Mouse (Mus musculus) brown adipose tissue, adult 24 weeks (tissue): ENCODE data around the gene Cep131. TPM values are rescaled to one million over a fixed set of nuclear protein-coding genes. Genes with fewer than 3 reads are reported as not detected.

Experiments
- H3K27ac ChIP-seq: fragments of 200-500 bp; replicated peaks from 2 replicates; pipeline ENCODE4 v1.5.1; 2012; ENCODE audit warnings: low read depth, mild to moderate bottlenecking, low read length
- H3K4me1 ChIP-seq: fragments of 200-500 bp; 2 replicates; pipeline ENCODE4 v1.6.1; 2012; ENCODE audit warnings: low read length, mixed read lengths; ENCODE audit not compliant: control insufficient read depth, insufficient read depth, insufficient read length
- H3K4me3 ChIP-seq: fragments of 200-500 bp; 2 replicates; pipeline ENCODE4 v1.5.1; 2012; ENCODE audit warnings: low read depth, mild to moderate bottlenecking, low read length, moderate library complexity; ENCODE audit not compliant: insufficient read depth
- polyA plus RNA-seq: library from polyadenylated mRNA; stranded (reverse); fragments of >200 nt; gene quantifications from 2 replicates; pipeline ENCODE4 v1.2.4, GENCODE M21; 2012; ENCODE audit not compliant: missing spikeins, insufficient read depth, insufficient read length

Gene Cep131
- polyA plus RNA-seq, 1 experiment: 3.0 TPM

- Histone ChIP-seq H3K27ac (no peak overlapping the region), H3K4me1 (no peaks in the 10 kb centered on the region), H3K4me3 (no peak overlapping the region)
These were observed 15.6 kb downstream of the Cep131 start for GRCm38 (mm10) chr11:120071065-120071464.

- Histone ChIP-seq H3K27ac (no peak overlapping the region), H3K4me1 (no peaks in the 10 kb centered on the region), H3K4me3 (no peak overlapping the region)
These were observed 16.2 kb downstream of the Cep131 start for GRCm38 (mm10) chr11:120070286-120070930.

DNA sequence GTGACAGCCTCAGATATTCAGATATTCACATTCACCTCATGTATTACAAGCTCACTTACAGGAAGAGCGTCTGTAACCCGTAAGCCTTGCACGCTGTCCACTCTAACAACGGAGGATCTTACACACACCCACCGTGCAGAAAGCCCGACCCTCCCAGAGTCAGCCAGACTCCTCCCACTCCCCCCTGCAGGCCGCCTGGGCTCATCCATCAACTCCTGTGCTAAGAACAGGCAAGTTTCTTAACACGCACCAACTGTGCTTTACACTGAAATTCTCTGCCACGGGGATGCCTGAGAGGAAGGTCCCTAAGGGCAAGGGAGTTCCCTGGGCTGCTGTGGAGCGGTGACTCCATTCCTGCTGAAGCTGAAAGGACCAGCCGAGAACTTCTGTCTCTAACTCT, 17.4 kb downstream of the Cep131 start:
- no peaks in the 10 kb centered on the region for H3K4me1 ChIP-seq
- H3K4me3 ChIP-seq: no peak overlapping the region
- H3K27ac ChIP-seq: no peak overlapping the region

DNA sequence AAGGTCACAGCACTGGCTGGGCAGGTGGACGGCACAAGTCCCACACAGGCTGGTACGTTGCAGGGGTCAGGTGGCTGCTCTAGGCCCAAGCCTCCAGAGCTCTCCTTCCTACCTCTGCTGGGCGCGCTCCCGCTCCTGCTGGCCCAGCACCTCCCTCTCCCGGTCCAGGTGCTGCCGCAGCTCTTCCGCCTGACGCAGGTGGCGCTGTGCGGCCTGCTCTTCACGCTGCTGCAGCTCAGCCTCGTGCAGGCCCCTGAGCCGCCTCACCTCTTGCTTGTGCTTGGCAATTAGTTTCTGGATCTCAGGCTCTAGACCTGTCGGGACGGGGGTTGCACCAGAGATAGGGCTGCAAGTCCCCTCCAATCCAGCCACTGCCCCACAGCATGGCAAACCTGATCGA, 18.8 kb downstream of the Cep131 start:
- no peaks in the 10 kb centered on the region for H3K4me1 ChIP-seq
- H3K27ac ChIP-seq: no peak overlapping the region
- no peak overlapping the region for H3K4me3 ChIP-seq

DNA sequence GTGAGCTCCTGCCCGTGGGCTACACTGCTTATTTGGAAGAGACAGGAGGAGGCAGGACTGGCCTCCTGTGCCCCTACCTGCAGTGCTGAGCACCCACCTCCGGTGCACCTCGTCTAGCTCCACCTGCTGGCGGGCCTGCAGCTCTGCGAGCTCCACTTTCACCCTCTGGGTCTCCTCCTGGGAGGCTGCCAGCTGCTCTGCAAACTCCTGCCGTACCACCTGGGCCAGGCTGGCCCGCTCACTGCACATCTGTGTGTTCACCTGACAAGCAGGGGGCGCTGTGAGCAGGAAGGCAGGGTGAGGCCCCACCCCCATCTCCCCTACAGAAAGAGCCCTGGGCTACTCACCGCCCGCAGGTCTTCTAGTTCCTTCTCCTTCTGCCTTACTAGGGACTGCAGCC, 21.3 kb downstream of the Cep131 start:
- H3K4me3 ChIP-seq: no peak overlapping the region
- H3K4me1 ChIP-seq: no peaks in the 10 kb centered on the region
- no peak overlapping the region for H3K27ac ChIP-seq

GRCm38 (mm10) chr11:120064668-120065040, 22.0 kb downstream of the Cep131 start:
- H3K4me1 ChIP-seq: no peaks in the 10 kb centered on the region
- H3K27ac ChIP-seq: no peak overlapping the region
- H3K4me3 ChIP-seq: no peak overlapping the region

DNA sequence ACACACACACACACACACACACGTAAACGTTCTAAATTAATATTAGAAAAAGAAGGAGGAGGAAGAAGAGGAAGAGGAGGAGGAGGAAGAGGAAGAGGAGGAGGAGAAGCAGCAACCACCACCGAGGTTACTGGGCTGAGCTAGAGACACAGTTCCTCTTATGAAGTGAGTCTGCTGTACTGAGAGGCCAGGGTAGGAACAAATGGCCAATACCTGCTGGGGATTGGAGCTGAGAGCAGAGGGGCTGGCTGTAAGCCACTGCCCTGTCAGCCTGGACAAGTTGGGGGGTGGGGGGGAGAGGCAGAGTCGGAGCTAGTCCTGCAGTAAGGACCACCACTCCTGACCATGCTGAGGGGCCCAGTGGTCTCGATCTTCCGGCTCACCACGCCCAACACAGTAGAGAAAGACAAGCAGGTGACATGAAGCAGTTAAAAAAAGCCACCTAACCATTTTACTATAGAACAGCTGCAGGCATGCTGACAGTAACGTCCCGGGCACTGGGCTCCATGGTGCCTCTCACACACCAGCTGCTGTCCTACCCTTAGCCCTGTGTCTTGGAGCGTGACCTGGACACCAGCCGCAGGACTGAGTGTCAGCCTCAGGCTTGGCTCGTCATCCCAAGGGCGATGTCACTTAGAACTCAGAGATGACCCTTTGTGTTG, 22.5 kb downstream of the Cep131 start:
- no peaks in the 10 kb centered on the region for H3K4me1 ChIP-seq
- H3K4me3 ChIP-seq: no peak overlapping the region
- H3K27ac ChIP-seq: no peak overlapping the region

GRCm38 (mm10) chr11:120063326-120063725, 23.3 kb downstream of the Cep131 start:
- H3K4me3 ChIP-seq: no peak overlapping the region
- no peak overlapping the region for H3K27ac ChIP-seq
- no peaks in the 10 kb centered on the region for H3K4me1 ChIP-seq

- Histone ChIP-seq H3K27ac (no peak overlapping the region), H3K4me3 (no peak overlapping the region), H3K4me1 (no peaks in the 10 kb centered on the region)
These were observed 26.0 kb downstream of the Cep131 start for GRCm38 (mm10) chr11:120060634-120061033.

DNA sequence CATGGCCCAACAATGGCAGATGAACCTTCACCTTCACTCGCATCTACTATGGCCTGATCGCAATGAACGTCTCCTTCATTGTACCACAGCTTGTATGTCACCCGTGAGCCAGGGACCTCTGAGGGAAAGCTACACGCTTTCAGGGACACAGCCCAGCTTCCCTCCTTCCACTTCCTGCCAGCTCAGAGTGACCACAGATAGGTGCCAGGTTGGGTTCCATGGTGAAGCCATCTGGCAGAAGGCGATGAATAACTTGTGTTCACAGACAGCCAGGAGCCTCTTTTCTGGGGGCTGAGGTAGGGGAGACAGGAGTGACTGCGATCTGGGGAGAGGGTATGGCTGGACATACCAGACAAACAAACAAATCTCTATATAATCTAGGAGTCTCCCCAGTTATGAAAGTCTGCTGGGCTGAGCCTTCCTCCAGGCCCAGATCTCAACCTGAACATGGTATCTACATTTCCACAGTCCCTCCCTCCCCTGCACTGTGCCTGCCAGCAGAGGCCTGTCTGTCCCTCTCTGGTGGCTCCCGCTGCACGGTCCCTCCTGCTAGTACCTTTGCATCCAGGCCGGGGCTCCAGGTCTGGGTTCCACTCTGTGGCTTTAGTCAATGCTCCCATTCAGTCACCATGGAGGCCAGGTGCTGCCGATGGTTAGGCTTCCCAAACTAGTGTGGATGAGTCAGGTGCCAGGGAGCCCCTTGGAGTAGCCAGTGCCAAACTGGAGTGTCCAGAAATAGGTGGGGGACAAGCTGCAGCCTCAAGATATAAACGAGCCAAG, 30.5 kb downstream of the Cep131 start:
- no peak overlapping the region for H3K4me3 ChIP-seq
- peaks cover 3% of the 10 kb centered on the region for H3K4me1 ChIP-seq
- no peak overlapping the region for H3K27ac ChIP-seq

GRCm38 (mm10) chr11:120053846-120054245, 32.8 kb downstream of the Cep131 start:
- Histone ChIP-seq H3K4me3 (no peak overlapping the region), H3K27ac (no peak overlapping the region), H3K4me1 (peaks cover 3% of the 10 kb centered on the region)

- peaks cover 3% of the 10 kb centered on the region for H3K4me1 ChIP-seq
- H3K27ac ChIP-seq: no peak overlapping the region
- no peak overlapping the region for H3K4me3 ChIP-seq
These were observed 34.4 kb downstream of the Cep131 start for GRCm38 (mm10) chr11:120052274-120052673.

DNA sequence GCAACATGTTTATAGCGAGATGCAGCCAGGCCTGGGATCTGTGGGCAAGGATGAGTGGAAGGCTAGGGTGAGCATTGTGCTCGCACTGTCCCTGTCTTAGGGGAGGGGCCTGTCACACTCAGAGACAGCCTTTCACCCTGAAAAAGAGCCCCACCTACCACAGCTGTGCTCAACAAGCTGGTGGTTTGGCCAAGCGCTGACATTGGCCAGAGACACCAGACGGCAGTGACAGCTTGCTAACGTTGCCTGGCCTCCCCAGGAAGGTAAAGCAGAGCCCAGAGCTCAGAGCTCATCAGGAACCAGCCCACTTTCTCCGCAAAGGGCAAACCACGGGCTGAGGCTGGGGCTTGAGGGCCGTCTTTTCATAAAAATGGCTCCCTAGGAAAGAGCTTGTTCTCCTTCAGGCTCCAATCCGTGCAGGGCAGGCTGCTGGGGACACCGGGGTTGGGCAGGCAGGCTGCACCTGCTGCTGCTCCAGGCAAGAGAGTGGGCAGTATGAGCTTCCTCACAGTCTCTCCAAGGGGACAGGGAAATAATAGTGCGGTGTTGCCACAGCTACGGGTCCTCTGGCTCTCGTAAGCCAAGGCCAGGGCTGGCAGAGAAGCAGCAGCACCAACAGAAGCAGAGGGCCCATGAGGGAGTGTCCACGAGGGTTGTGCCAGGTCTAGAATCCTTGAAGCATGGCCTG, 35.4 kb downstream of the Cep131 start:
- Histone ChIP-seq H3K4me1 (peaks cover 3% of the 10 kb centered on the region), H3K4me3 (no peak overlapping the region), H3K27ac (no peak overlapping the region)

GRCm38 (mm10) chr11:120049067-120049466, 37.6 kb downstream of the Cep131 start:
- Histone ChIP-seq H3K27ac (no peak overlapping the region), H3K4me3 (no peak overlapping the region), H3K4me1 (peaks cover 3% of the 10 kb centered on the region)

DNA sequence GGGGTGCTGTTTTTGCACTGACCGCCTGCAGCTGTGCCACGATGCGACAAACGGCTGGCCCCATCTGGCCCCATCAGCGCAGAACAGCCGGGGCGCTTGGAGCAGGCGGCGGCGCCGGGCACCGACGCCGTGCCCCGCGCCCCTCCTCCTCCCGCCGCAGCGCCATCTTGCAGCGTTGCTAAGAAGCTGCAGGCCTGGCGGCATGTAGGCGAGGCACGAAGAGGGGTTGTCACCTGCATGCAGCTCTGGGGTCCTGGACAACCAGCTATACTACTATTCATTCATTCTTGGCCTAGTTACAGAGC, 38.4 kb downstream of the Cep131 start:
- no peak overlapping the region for H3K27ac ChIP-seq
- H3K4me1 ChIP-seq: peaks cover 3% of the 10 kb centered on the region
- no peak overlapping the region for H3K4me3 ChIP-seq
